ENCODE assay signal across 24 mouse cellular contexts in genomic region chr5:34496745-34497144, GRCm38 (mm10). TPM values are rescaled to one million over a fixed set of nuclear protein-coding genes. Genes with fewer than 3 reads are reported as not detected.
A peak's percentile ranks its signal among the peaks of the same experiment; 100 is the strongest.
DNase-seq lines count a peak whose midpoint lies in the region; ATAC-seq lines count a peak whose summit lies in the region.
"Had no signal": no experiment of that assay in that cellular context is flagged by ENCODE, and none has a peak within 500 bp of the region (broad histone marks: within the 10 kb centered on the region; RNA-seq: fewer than 3 reads in every experiment).

No protein-coding gene starts in this region.

- no peak for DNase-seq in kidney, adult 11 months
- DNase-seq in R1 (ENCODE audit: low read depth, low spot score) (peak; percentile 15), ZHBTc4 (ENCODE audit: low read depth, low spot score) (peak; percentile 12)
- no peak for DNase-seq in cerebellum, postnatal 14 days
- no peak for DNase-seq in testis, postnatal 10 days (ENCODE audit: low spot score)
- DNase-seq: adrenal gland, postnatal 25 days; cerebellum, adult 8-10 months; forebrain, postnatal 0 days; gastrocnemius, postnatal 14 days; heart, adult 18-20 months; heart, postnatal 14 days; layer of hippocampus, adult 9-11 months; thymus, postnatal 14 days had no signal

- 0 out of 2 replicates have a peak, but pooled peaks have one; percentile 35 for ATAC-seq in kidney, embryonic 14.5 days (ENCODE audit: low FRiP score, low TSS enrichment)
- peak; percentile 33; the same call in 1 of the 2 replicates for ATAC-seq in stomach, embryonic 16.5 days (ENCODE audit: insufficient read depth, low FRiP score)
- ATAC-seq: forebrain, postnatal 0 days; intestine, embryonic 16.5 days; lung, postnatal 0 days had no signal

- no peak overlapping the region for H3K27ac ChIP-seq in kidney, embryonic 14.5 days (ENCODE audit: low read depth, low read length)
- no peak overlapping the region for H3K27ac ChIP-seq in stomach, embryonic 16.5 days (ENCODE audit: low read length)
- H3K27ac ChIP-seq: forebrain, embryonic 10.5 days; heart, embryonic 13.5 days; hindbrain, embryonic 13.5 days; kidney, postnatal 0 days; left cerebral cortex, adult 2 months; macrophage had no signal

- no peak overlapping the region for H3K4me2 ChIP-seq in kidney, embryonic 14.5 days (replicated peaks; ENCODE audit: low read depth, low read length)
- no peak overlapping the region for H3K4me2 ChIP-seq in stomach, embryonic 16.5 days (ENCODE audit: low read depth, low read length)
- H3K4me2 ChIP-seq: heart, embryonic 13.5 days; hindbrain, embryonic 13.5 days; midbrain, embryonic 11.5 days had no signal

- no peak overlapping the region for H3K4me3 ChIP-seq in kidney, embryonic 14.5 days (ENCODE audit: low read length)
- no peak overlapping the region for H3K4me3 ChIP-seq in stomach, embryonic 16.5 days (replicated peaks; ENCODE audit: low read length)
- H3K4me3 ChIP-seq: forebrain, embryonic 10.5 days; heart, embryonic 13.5 days; hindbrain, embryonic 13.5 days; left cerebral cortex, adult 2 months had no signal

- H3K4me1 ChIP-seq in kidney, embryonic 14.5 days (ENCODE audit: control insufficient read depth, insufficient read depth, low read length), result no peaks in the 10 kb centered on the region
- no peaks in the 10 kb centered on the region for H3K4me1 ChIP-seq in stomach, embryonic 16.5 days (ENCODE audit: control insufficient read depth, insufficient read depth, low read length)
- H3K4me1 ChIP-seq: hindbrain, embryonic 13.5 days had no signal

- H3K9me3 ChIP-seq in kidney, embryonic 14.5 days (ENCODE audit: control insufficient read depth, low read length), result no peaks in the 10 kb centered on the region
- no peaks in the 10 kb centered on the region for H3K9me3 ChIP-seq in stomach, embryonic 16.5 days (replicated peaks; ENCODE audit: control insufficient read depth, low read length)
- H3K9me3 ChIP-seq: forebrain, embryonic 10.5 days; heart, embryonic 13.5 days; hindbrain, embryonic 13.5 days had no signal

- 70% methylated on average over 6 of the region's 6 CpGs for WGBS in kidney, embryonic 14.5 days
- WGBS in stomach, embryonic 16.5 days, result 47% methylated on average over 6 of the region's 6 CpGs

- no peak overlapping the region for H3K9ac ChIP-seq in kidney, embryonic 14.5 days (ENCODE audit: low read depth, low read length)
- no peak overlapping the region for H3K9ac ChIP-seq in stomach, embryonic 16.5 days (ENCODE audit: low read length)
- H3K9ac ChIP-seq: forebrain, postnatal 0 days; heart, embryonic 13.5 days; hindbrain, embryonic 13.5 days had no signal

- H3K36me3 ChIP-seq in kidney, embryonic 14.5 days (ENCODE audit: control insufficient read depth, insufficient read depth, low read length), result peaks cover 4% of the 10 kb centered on the region
- H3K36me3 ChIP-seq in stomach, embryonic 16.5 days (ENCODE audit: control insufficient read depth, insufficient read depth, low read length), result no peaks in the 10 kb centered on the region
- H3K36me3 ChIP-seq: forebrain, embryonic 10.5 days; hindbrain, embryonic 13.5 days had no signal

- no peaks in the 10 kb centered on the region for H3K27me3 ChIP-seq in kidney, embryonic 14.5 days (ENCODE audit: control insufficient read depth, insufficient read depth, low read length)
- no peaks in the 10 kb centered on the region for H3K27me3 ChIP-seq in stomach, embryonic 16.5 days (ENCODE audit: control insufficient read depth, insufficient read depth, low read length)
- H3K27me3 ChIP-seq: heart, embryonic 13.5 days; hindbrain, embryonic 13.5 days had no signal

RNA-seq across cellular contexts. Expression of gene Tnip2, which starts 17.0 kb away (rescaled TPM):
- 10.8 and 16.1 TPM in 2 replicates for polyA plus RNA-seq in kidney, embryonic 14.5 days (2014; fragmentation: Nextera tagmentation; extraction: Ambion mirVana)
- polyA plus RNA-seq in stomach, embryonic 16.5 days (2015; fragmentation: Nextera tagmentation; extraction: Ambion mirVana), result 29.2 and 31.6 TPM in 2 replicates

RNA-seq across cellular contexts. Expression of gene Sh3bp2, which starts 28.9 kb away (rescaled TPM):
- 9.0 and 11.1 TPM in 2 replicates for polyA plus RNA-seq in kidney, embryonic 14.5 days (2014; fragmentation: Nextera tagmentation; extraction: Ambion mirVana)
- 5.8 and 7.0 TPM in 2 replicates for polyA plus RNA-seq in stomach, embryonic 16.5 days (2015; fragmentation: Nextera tagmentation; extraction: Ambion mirVana)

Comparison
In these comparisons a context has a peak if more than half of its experiments do, and no peak if none do; other contexts are left out.
1. DNase-seq: peak in R1 (single experiment) and ZHBTc4 (single experiment); none in kidney, adult 11 months (single experiment), cerebellum, postnatal 14 days (0 of 2) and testis, postnatal 10 days (single experiment).